Mouse (Mus musculus): ENCODE measurements around the gene Ano9. TPM values are rescaled to one million over a fixed set of nuclear protein-coding genes. Genes with fewer than 3 reads are reported as not detected.

Ano9 gene
- polyA plus RNA-seq, 1 experiment from 2014 or later: 17.9 TPM

DNA sequence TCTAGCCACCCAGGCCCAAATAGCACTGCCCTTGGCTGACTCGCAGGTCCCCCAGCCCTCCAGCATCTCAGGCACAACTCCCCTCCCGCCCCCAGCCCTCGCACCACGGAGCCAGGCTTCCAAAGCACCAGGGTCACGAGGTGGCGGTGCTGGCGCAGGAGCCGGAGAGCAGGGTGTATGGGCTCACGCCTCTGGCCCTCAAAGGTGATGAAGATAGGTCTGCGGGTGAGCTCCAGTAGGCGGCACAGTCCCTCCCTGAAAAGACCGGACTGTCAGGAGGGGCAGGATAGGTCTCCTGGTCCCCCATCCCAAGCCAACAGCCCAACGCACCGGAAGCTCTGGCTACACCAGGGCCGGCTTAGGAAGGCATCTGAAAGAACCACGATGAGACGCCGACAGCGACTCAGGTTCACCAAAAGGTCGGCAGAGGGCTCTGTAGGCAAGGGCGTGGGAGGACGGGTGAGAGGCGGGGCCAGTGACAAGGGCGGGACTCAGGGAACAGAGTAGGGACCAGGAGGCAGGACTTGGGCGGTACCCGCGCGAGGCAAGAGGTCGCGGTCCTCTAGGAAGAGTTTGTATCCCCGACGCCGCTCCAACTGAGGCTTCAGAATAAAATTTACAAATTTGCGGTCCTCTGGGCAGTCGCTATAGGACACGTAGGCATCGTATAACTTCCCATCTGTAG lies 25.4 kb downstream of the Ano9 start:
- whole genome bisulfite sequencing: 11% methylated on average over 37 of the region's 37 CpGs
- no peak overlapping the region for H3K27ac ChIP-seq (replicated peaks)
- peaks cover 3% of the 10 kb centered on the region; the same call in 1 of the 2 replicates for H3K4me1 ChIP-seq (replicated peaks; ENCODE audit: control insufficient read depth, insufficient read depth)
- H3K9ac ChIP-seq (ENCODE audit: low read length): peak overlapping the region; percentile 45; the same call in 1 of the 2 replicates
- ATAC-seq (ENCODE audit: low FRiP score, low TSS enrichment) (peak; percentile 82), DNase-seq (ENCODE audit: low spot score) (peak; percentile 92)
- peak overlapping the region; percentile 49 for H3K4me2 ChIP-seq (replicated peaks; ENCODE audit: low read depth)
- H3K4me3 ChIP-seq (ENCODE audit: low read depth, low read length): peak overlapping the region; percentile 13; the same call in 1 of the 2 replicates
- H3K36me3 ChIP-seq (ENCODE audit: control insufficient read depth, insufficient read depth, low read length): no peaks in the 10 kb centered on the region
- H3K27me3 ChIP-seq (ENCODE audit: control insufficient read depth, insufficient read depth, low read length): no peaks in the 10 kb centered on the region
- TF ChIP-seq CTCF (IDR thresholded peaks at IDR 0.05; ENCODE audit: low read depth): peak; percentile 81
- TF ChIP-seq EP300 (optimal IDR thresholded peaks at IDR 0.05): no peak
- H3K9me3 ChIP-seq (ENCODE audit: control insufficient read depth, low read length): no peaks in the 10 kb centered on the region

GRCm38 (mm10) chr7:141090228-141090627 lies 27.4 kb downstream of the Ano9 start:
- Histone ChIP-seq H3K9ac (ENCODE audit: low read length) (no peak overlapping the region), H3K4me3 (ENCODE audit: low read depth, low read length) (no peak overlapping the region), H3K4me1 (replicated peaks; ENCODE audit: control insufficient read depth, insufficient read depth) (peaks cover 3% of the 10 kb centered on the region; the same call in 1 of the 2 replicates), H3K27me3 (ENCODE audit: control insufficient read depth, insufficient read depth, low read length) (no peaks in the 10 kb centered on the region), H3K36me3 (ENCODE audit: control insufficient read depth, insufficient read depth, low read length) (no peaks in the 10 kb centered on the region), H3K4me2 (replicated peaks; ENCODE audit: low read depth) (no peak overlapping the region), H3K9me3 (ENCODE audit: control insufficient read depth, low read length) (no peaks in the 10 kb centered on the region), H3K27ac (replicated peaks) (peak overlapping the region; percentile 35; the same call in 1 of the 2 replicates)
- ATAC-seq (ENCODE audit: low FRiP score, low TSS enrichment): peak; percentile 70
- WGBS: 43% methylated on average over 8 of the region's 8 CpGs
- DNase-seq (ENCODE audit: low spot score): peak; percentile 67
- TF ChIP-seq CTCF (IDR thresholded peaks at IDR 0.05; ENCODE audit: low read depth) (no peak), EP300 (optimal IDR thresholded peaks at IDR 0.05) (no peak)

- no peak for ATAC-seq (ENCODE audit: low FRiP score, low TSS enrichment)
- no peak overlapping the region for H3K27ac ChIP-seq (replicated peaks)
- 17% methylated on average over 18 of the region's 18 CpGs for WGBS
- H3K9ac ChIP-seq (ENCODE audit: low read length): no peak overlapping the region
- H3K4me2 ChIP-seq (replicated peaks; ENCODE audit: low read depth): no peak overlapping the region
- TF ChIP-seq EP300 (optimal IDR thresholded peaks at IDR 0.05): no peak
- TF ChIP-seq CTCF (IDR thresholded peaks at IDR 0.05; ENCODE audit: low read depth): no peak
- DNase-seq (ENCODE audit: low spot score): no peak
- peaks cover 3% of the 10 kb centered on the region; the same call in 1 of the 2 replicates for H3K4me1 ChIP-seq (replicated peaks; ENCODE audit: control insufficient read depth, insufficient read depth)
- H3K4me3 ChIP-seq (ENCODE audit: low read depth, low read length): no peak overlapping the region
- H3K27me3 ChIP-seq (ENCODE audit: control insufficient read depth, insufficient read depth, low read length): no peaks in the 10 kb centered on the region
- no peaks in the 10 kb centered on the region for H3K36me3 ChIP-seq (ENCODE audit: control insufficient read depth, insufficient read depth, low read length)
- H3K9me3 ChIP-seq (ENCODE audit: control insufficient read depth, low read length): no peaks in the 10 kb centered on the region
Observed at GRCm38 (mm10) chr7:141088473-141088872, 29.1 kb downstream of the Ano9 start.

DNA sequence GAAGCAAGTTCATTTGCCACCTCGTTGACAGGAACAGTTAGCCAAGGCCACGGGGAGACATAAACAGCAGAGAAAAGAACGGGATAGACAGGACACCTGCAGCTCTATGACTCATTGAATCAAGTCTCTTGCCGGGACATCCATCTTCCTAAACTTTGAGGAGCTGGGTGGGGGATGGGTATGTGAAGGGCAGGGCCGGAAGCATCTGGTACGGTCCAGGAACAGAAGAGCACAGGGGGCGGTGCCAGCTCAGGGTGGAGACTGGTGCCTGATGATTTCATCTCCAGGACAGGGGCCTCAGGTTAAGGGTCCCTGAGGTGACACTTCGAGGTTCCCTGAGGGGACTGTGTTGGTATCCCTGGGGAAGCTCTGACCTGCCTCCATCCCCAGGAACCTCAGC lies 29.7 kb downstream of the Ano9 start:
- no peak overlapping the region for H3K9ac ChIP-seq (ENCODE audit: low read length)
- H3K36me3 ChIP-seq (ENCODE audit: control insufficient read depth, insufficient read depth, low read length): 0 out of 2 replicates have a peak, but pooled peaks cover 3% of the 10 kb centered on the region
- no peaks in the 10 kb centered on the region for H3K9me3 ChIP-seq (ENCODE audit: control insufficient read depth, low read length)
- TF ChIP-seq CTCF (IDR thresholded peaks at IDR 0.05; ENCODE audit: low read depth) (no peak), EP300 (optimal IDR thresholded peaks at IDR 0.05) (no peak)
- no peaks in the 10 kb centered on the region for H3K27me3 ChIP-seq (ENCODE audit: control insufficient read depth, insufficient read depth, low read length)
- H3K4me2 ChIP-seq (replicated peaks; ENCODE audit: low read depth): no peak overlapping the region
- no peak overlapping the region for H3K4me3 ChIP-seq (ENCODE audit: low read depth, low read length)
- 18% methylated on average over 8 of the region's 8 CpGs for WGBS
- ATAC-seq (ENCODE audit: low FRiP score, low TSS enrichment) (peak; percentile 13; the same call in 1 of the 2 replicates), DNase-seq (ENCODE audit: low spot score) (no peak)
- peaks cover 3% of the 10 kb centered on the region; the same call in 1 of the 2 replicates for H3K4me1 ChIP-seq (replicated peaks; ENCODE audit: control insufficient read depth, insufficient read depth)
- H3K27ac ChIP-seq (replicated peaks): no peak overlapping the region

GRCm38 (mm10) chr7:141079481-141080449 lies 37.8 kb downstream of the Ano9 start:
- Histone ChIP-seq H3K27ac (replicated peaks) (peak overlapping the region; percentile 93), H3K9ac (ENCODE audit: low read length) (peak overlapping the region; percentile 72), H3K27me3 (ENCODE audit: control insufficient read depth, insufficient read depth, low read length) (no peaks in the 10 kb centered on the region), H3K36me3 (ENCODE audit: control insufficient read depth, insufficient read depth, low read length) (0 out of 2 replicates have a peak, but pooled peaks cover 3% of the 10 kb centered on the region), H3K4me1 (replicated peaks; ENCODE audit: control insufficient read depth, insufficient read depth) (no peaks in the 10 kb centered on the region), H3K4me2 (replicated peaks; ENCODE audit: low read depth) (peak overlapping the region; percentile 53), H3K4me3 (ENCODE audit: low read depth, low read length) (peak overlapping the region; percentile 47), H3K9me3 (ENCODE audit: control insufficient read depth, low read length) (no peaks in the 10 kb centered on the region)
- ATAC-seq (ENCODE audit: low FRiP score, low TSS enrichment) (peak; percentile 85), DNase-seq (ENCODE audit: low spot score) (peak; percentile 88)
- no peak for TF ChIP-seq CTCF (IDR thresholded peaks at IDR 0.05; ENCODE audit: low read depth)
- TF ChIP-seq EP300 (optimal IDR thresholded peaks at IDR 0.05): peak; percentile 16
- WGBS: 26% methylated on average over 34 of the region's 34 CpGs
